Mouse (Mus musculus) myocyte (in vitro differentiated cells): ENCODE data around the gene Gm37240. TPM values are rescaled to one million over a fixed set of nuclear protein-coding genes. Genes with fewer than 3 reads are reported as not detected.

ENCODE experiments used
- H3K27me3 ChIP-seq: one replicate; pipeline ENCODE4 v1.6.1; 2011; ENCODE audit not compliant: control insufficient read depth, insufficient read depth, insufficient read length
- H3K36me3 ChIP-seq: one replicate; pipeline ENCODE4 v1.6.1; 2011; ENCODE audit not compliant: control insufficient read depth, insufficient read depth
- H3K4me2 ChIP-seq: one replicate; pipeline ENCODE4 v1.6.1; 2011; ENCODE audit warnings: low read depth, control low read depth
- H3K4me3 ChIP-seq: one replicate; pipeline ENCODE4 v1.5.1; 2011; ENCODE audit warnings: mild to moderate bottlenecking, control low read depth, moderate library complexity
- H3K79me2 ChIP-seq: one replicate; pipeline ENCODE4 v1.6.1; 2011; ENCODE audit not compliant: control insufficient read depth, insufficient read depth
- H3ac ChIP-seq: one replicate; pipeline ENCODE4 v1.6.1; 2011; ENCODE audit not compliant: control insufficient read depth, insufficient read length
- CEBPB ChIP-seq: IDR thresholded peaks from 2 replicates; pipeline ENCODE4 v1.6.1; 2011; ENCODE audit warnings: mild to moderate bottlenecking, moderate library complexity; ENCODE audit not compliant: poor library complexity, insufficient read depth, severe bottlenecking
- E2F4 ChIP-seq: IDR thresholded peaks from one replicate; pipeline ENCODE4 v1.6.1; 2011; ENCODE audit warnings: mild to moderate bottlenecking, control low read depth, moderate library complexity; ENCODE audit not compliant: insufficient read depth
- MAX ChIP-seq: IDR thresholded peaks from one replicate; pipeline ENCODE4 v1.6.1; 2011; ENCODE audit warnings: low read depth, mild to moderate bottlenecking, control low read depth
- MYOD1 ChIP-seq, 3 experiments: IDR thresholded peaks; one replicate each; pipeline ENCODE4 v1.6.1; 2011; ENCODE audit warnings: control low read depth in 2 of 3, low read depth in 2 of 3, mild to moderate bottlenecking in 2 of 3, moderate library complexity in 1 of 3; ENCODE audit not compliant: insufficient read length in 2 of 3, control insufficient read depth in 1 of 3
- MYOG ChIP-seq, 3 experiments: IDR thresholded peaks; one replicate each; pipeline ENCODE4 v1.6.1; 2011; ENCODE audit warnings: control low read depth in 2 of 3, low read depth in 2 of 3, mild to moderate bottlenecking in 2 of 3; ENCODE audit not compliant: insufficient read length in 2 of 3, control insufficient read depth in 1 of 3, insufficient read depth in 1 of 3
- POLR2A ChIP-seq: IDR thresholded peaks from one replicate; pipeline ENCODE4 v1.6.1; 2011; ENCODE audit warnings: low read depth, mild to moderate bottlenecking, control low read depth, moderate library complexity; ENCODE audit not compliant: insufficient read length
- POLR2AphosphoS2 ChIP-seq: IDR thresholded peaks from one replicate; pipeline ENCODE4 v1.6.1; 2011; ENCODE audit warnings: low read depth, control low read depth; ENCODE audit not compliant: insufficient read length
- REST ChIP-seq: IDR thresholded peaks from one replicate; pipeline ENCODE4 v1.6.1; 2011; ENCODE audit warnings: mild to moderate bottlenecking, control low read depth, moderate library complexity; ENCODE audit not compliant: insufficient read depth, insufficient read length
- SRF ChIP-seq: IDR thresholded peaks from one replicate; pipeline ENCODE4 v1.6.1; 2011; ENCODE audit warnings: low read depth; ENCODE audit not compliant: control insufficient read depth, insufficient read length
- TCF12 ChIP-seq: IDR thresholded peaks from one replicate; pipeline ENCODE4 v1.6.1; 2011; ENCODE audit warnings: mild to moderate bottlenecking, control low read depth; ENCODE audit not compliant: poor library complexity, insufficient read depth, severe bottlenecking
- TCF3 ChIP-seq: IDR thresholded peaks from one replicate; pipeline ENCODE4 v1.6.1; 2011; ENCODE audit warnings: low read depth, control low read depth; ENCODE audit not compliant: insufficient read length
- USF1 ChIP-seq: IDR thresholded peaks from one replicate; pipeline ENCODE4 v1.6.1; 2011; ENCODE audit warnings: low read depth, mild to moderate bottlenecking, control low read depth, moderate library complexity
- polyA plus RNA-seq: library from polyadenylated mRNA; unstranded; fragments of >200 nt; fragmentation: generic; extraction: Trizol; gene quantifications from one replicate; pipeline ENCODE4 v1.2.1, GENCODE M21; 2012; ENCODE audit warnings: missing spikeins

Gm37240 gene
- polyA plus RNA-seq, 1 experiment = 8.7 TPM

DNA sequence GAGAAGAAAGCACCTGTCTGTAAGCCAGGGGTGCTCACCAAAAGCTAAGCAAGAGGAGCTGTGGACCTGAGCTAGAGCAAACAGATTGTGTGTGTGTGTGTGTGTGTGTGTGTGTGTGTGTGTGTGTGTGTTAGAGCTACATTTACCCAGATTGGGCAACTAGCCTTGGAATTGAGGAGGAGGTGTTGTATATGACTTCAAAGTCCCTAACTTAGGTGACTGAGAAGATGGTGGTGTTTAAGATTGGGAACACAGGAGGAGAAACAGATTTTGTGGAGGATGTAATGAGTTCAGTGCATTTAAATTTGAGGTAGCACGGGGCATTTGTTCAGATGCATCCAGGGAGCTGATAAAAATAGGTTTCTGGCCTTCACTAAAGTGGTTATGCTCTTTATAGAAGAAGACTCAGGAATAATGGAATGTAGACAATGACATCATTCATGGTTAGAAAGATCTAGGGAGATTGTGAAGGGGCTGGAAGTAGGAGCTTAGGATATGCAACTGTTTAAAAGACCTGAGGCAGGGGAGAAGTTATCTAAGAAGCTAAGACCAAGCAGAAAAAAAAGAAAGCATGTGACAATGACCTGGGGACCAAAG lies 365.9 kb downstream of the Gm37240 start:
- no peak overlapping the region for H3K4me3 ChIP-seq
- H3K27me3 ChIP-seq = peaks cover 15% of the 10 kb centered on the region
- H3K36me3 ChIP-seq = no peaks in the 10 kb centered on the region
- no peak overlapping the region for H3ac ChIP-seq
- TF ChIP-seq SRF (no peak), TCF3 (no peak), MYOG (IDR thresholded peaks at IDR 0.05; ENCODE audit: control insufficient read depth in 1 of 3, insufficient read depth in 1 of 3, insufficient read length in 2 of 3, low read depth in 2 of 3) (no peak), USF1 (no peak), TCF12 (no peak), POLR2A (no peak), POLR2AphosphoS2 (no peak), MAX (no peak), E2F4 (no peak), REST (no peak), CEBPB (no peak), MYOD1 (IDR thresholded peaks at IDR 0.05; ENCODE audit: control insufficient read depth in 1 of 3, insufficient read length in 2 of 3, low read depth in 2 of 3) (no peak)
- H3K79me2 ChIP-seq = no peaks in the 10 kb centered on the region
- H3K4me2 ChIP-seq = no peak overlapping the region

DNA sequence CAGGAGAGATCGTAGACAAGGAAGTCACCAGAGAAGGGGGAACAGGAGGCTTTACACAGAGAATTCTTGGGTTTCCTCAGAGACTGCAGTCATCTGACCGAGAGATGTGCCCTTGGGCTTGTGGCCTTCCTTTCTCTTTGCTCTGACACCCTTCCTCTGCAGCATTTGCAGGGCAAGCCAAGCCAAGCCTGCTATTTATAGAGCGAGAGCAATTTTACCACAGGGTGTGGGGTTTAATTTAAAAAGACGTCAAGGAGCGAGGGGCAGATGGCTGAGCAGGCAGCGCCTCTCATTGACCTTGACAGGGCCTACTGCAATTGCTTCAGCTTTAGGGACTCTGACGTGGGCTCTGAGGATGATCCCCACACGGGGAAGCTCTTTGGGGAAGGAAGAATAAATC lies 368.6 kb downstream of the Gm37240 start:
- Histone ChIP-seq H3K4me2 (peak overlapping the region; percentile 5), H3K4me3 (no peak overlapping the region), H3K36me3 (no peaks in the 10 kb centered on the region), H3K79me2 (no peaks in the 10 kb centered on the region), H3K27me3 (peaks cover 6% of the 10 kb centered on the region), H3ac (no peak overlapping the region)
- no peak for TF ChIP-seq E2F4
- no peak for TF ChIP-seq SRF
- TF ChIP-seq POLR2A = no peak
- TF ChIP-seq POLR2AphosphoS2 = no peak
- TF ChIP-seq REST = no peak
- no peak for TF ChIP-seq TCF3
- no peak for TF ChIP-seq MAX
- TF ChIP-seq MYOG (IDR thresholded peaks at IDR 0.05; ENCODE audit: control insufficient read depth in 1 of 3, insufficient read depth in 1 of 3, insufficient read length in 2 of 3, low read depth in 2 of 3) = no peak
- no peak for TF ChIP-seq USF1
- no peak for TF ChIP-seq TCF12
- TF ChIP-seq CEBPB = no peak
- TF ChIP-seq MYOD1 (IDR thresholded peaks at IDR 0.05; ENCODE audit: control insufficient read depth in 1 of 3, insufficient read length in 2 of 3, low read depth in 2 of 3) = no peak

DNA sequence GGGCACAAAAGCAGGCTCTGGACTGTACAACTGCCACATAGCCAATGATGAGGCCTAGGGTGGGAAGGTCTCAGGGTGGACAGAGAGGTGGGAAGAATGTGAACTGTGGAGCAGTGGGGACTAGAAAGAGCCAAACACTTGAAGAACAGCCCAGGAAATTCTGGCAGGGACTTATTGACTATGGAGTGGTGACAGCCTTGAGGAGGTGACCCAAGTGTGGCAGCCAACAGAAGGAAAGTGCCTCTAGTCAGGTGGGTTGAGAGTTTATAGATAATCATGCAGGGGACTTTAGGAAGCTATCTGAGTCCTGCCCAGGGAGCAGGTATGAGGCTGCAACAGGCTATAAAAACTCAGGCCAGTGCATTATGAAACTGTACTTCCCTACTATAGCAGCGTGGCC lies 369.2 kb downstream of the Gm37240 start:
- Histone ChIP-seq H3K4me2 (peak overlapping the region; percentile 5), H3ac (no peak overlapping the region)

DNA sequence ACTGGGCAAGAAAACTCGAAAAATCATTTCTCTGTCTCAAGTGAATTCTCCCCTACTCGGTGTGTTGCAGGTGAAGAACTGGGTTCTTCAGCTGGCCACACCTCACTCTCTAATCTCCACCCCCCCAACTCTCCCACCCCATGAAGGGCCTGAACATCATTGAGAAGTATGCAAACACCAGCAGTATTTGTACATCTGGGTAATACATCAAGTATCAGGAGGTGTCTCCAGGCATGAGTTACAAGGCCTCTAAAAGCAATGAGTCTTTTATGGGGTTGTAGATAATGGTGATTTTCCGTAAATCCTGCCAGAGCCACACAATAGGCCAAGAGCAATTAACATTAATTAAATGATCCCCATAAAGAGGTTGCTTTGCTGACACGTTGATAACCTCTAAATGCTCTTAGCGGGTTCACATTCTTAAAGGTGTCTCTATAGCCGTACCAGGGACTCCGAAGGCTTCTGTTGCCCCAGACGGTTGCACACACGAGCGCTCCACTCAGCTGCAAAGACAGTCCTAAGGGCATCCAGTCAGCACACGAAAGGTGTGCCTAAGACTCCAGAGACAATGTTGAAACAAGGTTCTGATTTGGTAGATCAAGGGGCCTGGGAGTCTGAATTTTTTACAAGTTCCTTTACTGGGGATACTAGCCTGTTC lies 370.4 kb downstream of the Gm37240 start:
- H3K27me3 ChIP-seq = peaks cover 6% of the 10 kb centered on the region
- no peak overlapping the region for H3ac ChIP-seq
- no peaks in the 10 kb centered on the region for H3K79me2 ChIP-seq
- TF ChIP-seq SRF (no peak), POLR2AphosphoS2 (no peak), CEBPB (no peak), MYOG (IDR thresholded peaks at IDR 0.05; ENCODE audit: control insufficient read depth in 1 of 3, insufficient read depth in 1 of 3, insufficient read length in 2 of 3, low read depth in 2 of 3) (no peak), USF1 (no peak), E2F4 (no peak)
- H3K4me2 ChIP-seq = no peak overlapping the region
- no peaks in the 10 kb centered on the region for H3K36me3 ChIP-seq
- no peak overlapping the region for H3K4me3 ChIP-seq

More for the DNA sequence above, 369.2 kb downstream of the Gm37240 start:
- no peaks in the 10 kb centered on the region for H3K79me2 ChIP-seq
- no peaks in the 10 kb centered on the region for H3K36me3 ChIP-seq
- H3K27me3 ChIP-seq = peaks cover 6% of the 10 kb centered on the region
- H3K4me3 ChIP-seq = no peak overlapping the region
- TF ChIP-seq SRF (no peak), MAX (no peak), USF1 (no peak), POLR2A (no peak), CEBPB (no peak), TCF3 (no peak), E2F4 (no peak), POLR2AphosphoS2 (no peak), MYOD1 (IDR thresholded peaks at IDR 0.05; ENCODE audit: control insufficient read depth in 1 of 3, insufficient read length in 2 of 3, low read depth in 2 of 3) (no peak), MYOG (IDR thresholded peaks at IDR 0.05; ENCODE audit: control insufficient read depth in 1 of 3, insufficient read depth in 1 of 3, insufficient read length in 2 of 3, low read depth in 2 of 3) (no peak), REST (no peak), TCF12 (no peak)

DNA sequence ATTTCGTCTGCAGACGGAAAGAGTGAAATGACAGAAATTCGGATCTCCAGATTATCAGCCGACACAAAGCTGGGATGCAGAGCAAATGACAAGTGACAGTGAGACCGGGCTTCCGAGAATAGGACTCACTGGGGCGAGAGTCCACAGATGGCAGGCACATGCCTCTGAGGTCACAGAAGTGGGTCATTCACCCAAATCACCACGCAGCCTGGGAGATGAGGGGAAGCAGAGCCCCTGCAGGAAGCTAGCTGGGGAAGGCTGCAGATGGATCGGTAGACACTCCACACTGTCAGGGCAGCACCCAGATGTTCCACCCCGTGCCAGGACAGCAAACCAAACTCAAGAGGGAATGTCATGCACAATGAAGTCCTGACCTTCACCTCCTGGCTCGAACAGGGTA lies 372.6 kb downstream of the Gm37240 start:
- H3K79me2 ChIP-seq = no peaks in the 10 kb centered on the region
- H3ac ChIP-seq = no peak overlapping the region
- no peak for TF ChIP-seq MYOD1 (IDR thresholded peaks at IDR 0.05; ENCODE audit: control insufficient read depth in 1 of 3, insufficient read length in 2 of 3, low read depth in 2 of 3)
- no peak for TF ChIP-seq MYOG (IDR thresholded peaks at IDR 0.05; ENCODE audit: control insufficient read depth in 1 of 3, insufficient read depth in 1 of 3, insufficient read length in 2 of 3, low read depth in 2 of 3)
- no peak for TF ChIP-seq TCF12
- no peak for TF ChIP-seq TCF3
- TF ChIP-seq MAX = no peak
- no peak for TF ChIP-seq POLR2AphosphoS2
- no peak for TF ChIP-seq SRF
- no peak for TF ChIP-seq CEBPB
- TF ChIP-seq POLR2A = no peak
- TF ChIP-seq E2F4 = no peak
- TF ChIP-seq REST = no peak
- no peak for TF ChIP-seq USF1
- no peaks in the 10 kb centered on the region for H3K36me3 ChIP-seq
- H3K4me2 ChIP-seq = no peak overlapping the region
- peaks cover 6% of the 10 kb centered on the region for H3K27me3 ChIP-seq
- H3K4me3 ChIP-seq = no peak overlapping the region
